Mouse (Mus musculus) B cell, adult 2 months (primary cell): ENCODE results near the gene Fscn1.
A peak's percentile ranks its signal among the peaks of the same experiment; 100 is the strongest.

Experiments used
- DNase-seq, 2 experiments: peaks; one replicate each; pipeline ENCODE4 v3.0.0; 2022

Gene Fscn1

GRCm38 (mm10) chr5:142959576-142960556, at the start of gene Fscn1:
Gene Fscn1, plus strand, starts transcription at chr5:142960343.
- DNase-seq, result peak; percentile 63 to 65

DNA sequence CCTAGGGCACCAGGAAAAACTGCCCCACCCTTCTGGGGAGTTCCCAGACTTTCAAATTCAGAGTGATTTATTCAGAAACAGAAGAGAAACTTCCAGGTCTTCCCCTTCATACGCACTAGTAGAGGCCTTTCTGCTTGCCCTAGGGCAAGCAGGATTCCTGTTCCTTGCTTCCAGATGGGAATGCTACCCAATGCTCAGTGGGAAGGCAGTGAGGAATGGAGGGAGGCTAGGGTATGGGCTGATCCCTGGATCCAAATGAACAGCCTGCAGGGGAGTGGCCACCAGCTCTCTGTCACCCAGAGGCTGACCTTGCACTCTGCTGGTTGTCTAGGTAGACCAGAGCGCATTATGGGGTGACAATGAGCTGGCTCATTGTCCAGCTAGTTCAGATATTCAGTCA, 48.5 kb upstream of the Fscn1 start:
- DNase-seq, result no peak

DNA sequence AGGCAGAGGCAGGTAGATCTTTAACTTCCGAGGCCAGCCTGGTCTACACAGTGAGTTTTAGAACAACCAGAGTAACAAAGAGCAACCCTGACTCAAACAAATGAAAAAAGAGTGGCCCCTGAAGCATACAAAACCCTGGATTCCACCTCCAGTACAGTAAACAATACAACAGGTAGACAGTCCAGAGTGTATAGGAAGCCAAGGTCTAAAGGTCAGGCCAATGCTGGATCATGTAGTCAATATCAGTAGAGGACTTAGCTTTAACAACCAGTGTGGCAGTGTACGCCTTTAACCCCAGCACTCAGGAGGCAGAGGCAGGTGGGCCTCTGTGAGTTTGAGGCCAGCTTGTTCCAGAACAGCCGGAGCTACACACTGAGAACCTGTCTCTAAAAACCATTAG, 47.8 kb upstream of the Fscn1 start:
- DNase-seq, result no peak

GRCm38 (mm10) chr5:142912739-142913138, 47.4 kb upstream of the Fscn1 start:
- no peak for DNase-seq

GRCm38 (mm10) chr5:142915231-142915630, 44.9 kb upstream of the Fscn1 start:
- DNase-seq, result no peak

DNA sequence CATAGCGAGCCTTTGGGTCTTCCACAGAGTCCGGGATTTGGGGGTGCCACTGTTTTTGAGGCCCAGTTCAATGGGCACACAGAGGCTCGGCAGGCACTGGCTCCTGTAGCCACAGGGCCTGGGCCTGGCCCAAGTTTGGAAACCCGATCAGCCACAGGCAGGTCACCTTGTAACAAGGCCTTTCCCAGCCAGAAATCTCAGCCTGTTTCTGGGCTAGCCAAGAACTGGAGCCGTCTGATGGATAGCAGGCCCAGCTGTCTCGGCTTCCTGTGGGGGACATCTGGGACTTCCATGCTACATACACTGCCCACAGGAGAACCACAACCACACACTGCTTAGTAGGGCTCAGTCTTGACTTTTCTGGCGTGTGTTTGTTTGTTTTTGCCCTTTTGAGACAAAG, 43.5 kb upstream of the Fscn1 start:
- no peak for DNase-seq

DNA sequence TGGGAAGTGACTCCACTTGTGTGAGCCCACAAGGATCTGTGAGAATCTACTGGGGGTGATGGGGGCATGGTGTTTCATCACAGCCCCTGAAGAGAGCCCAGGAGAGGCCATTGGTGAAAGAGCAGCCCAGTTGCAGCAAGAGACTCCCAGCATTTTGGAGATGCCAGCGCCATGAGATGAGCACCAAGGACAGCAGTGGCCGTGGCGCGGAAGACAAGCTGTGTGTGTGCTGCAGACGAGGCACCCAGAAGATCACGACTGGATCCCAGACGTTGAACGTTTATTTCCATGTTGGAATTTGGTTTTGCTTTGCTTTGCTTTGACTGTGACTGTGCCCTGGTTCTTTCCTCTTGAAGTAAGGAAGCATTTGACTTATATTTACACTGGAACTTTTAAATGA, 42.7 kb upstream of the Fscn1 start:
- DNase-seq, result no peak

- DNase-seq, result peak; percentile 82 to 87
These were observed 39.7 kb upstream of the Fscn1 start for GRCm38 (mm10) chr5:142920311-142921073.

DNA sequence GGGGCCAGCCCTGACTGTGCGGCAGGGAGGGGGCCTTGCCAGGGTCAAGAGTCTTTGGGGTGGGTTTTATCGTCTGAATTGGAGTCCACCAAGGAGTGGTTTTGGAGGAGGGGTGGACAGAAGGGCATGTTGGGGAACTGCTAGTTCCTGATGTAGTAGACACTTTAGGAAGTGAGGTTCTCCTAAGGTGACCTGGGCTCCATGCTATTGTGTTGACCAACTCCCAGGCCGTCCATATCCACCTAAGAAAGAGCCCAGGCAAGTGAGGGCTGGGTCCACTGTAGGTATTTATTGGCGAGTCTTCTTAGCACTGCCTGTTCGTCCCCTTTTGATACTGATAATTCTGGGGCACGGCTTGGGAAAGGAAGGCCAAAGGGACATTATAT, 39.1 kb upstream of the Fscn1 start:
- no peak for DNase-seq

DNA sequence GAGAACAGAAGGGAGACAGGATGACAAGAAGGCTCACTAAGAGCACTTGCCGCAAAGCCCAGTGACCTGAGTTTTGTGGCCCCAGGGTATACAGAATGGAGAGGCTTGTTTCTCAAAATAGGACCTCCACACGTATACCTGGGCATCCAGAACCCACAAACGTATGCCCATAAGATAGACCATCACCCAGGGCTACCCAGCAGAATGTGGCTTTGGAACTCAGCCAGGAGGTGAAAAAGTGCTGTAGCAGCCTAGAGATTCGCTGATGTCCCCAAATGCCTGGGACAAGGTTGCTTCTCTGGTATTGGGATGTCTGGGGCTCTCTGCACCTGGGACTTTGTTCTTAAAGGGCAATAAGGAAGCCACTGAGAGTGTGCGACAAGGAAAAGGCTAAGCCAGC, 37.9 kb upstream of the Fscn1 start:
- no peak for DNase-seq

GRCm38 (mm10) chr5:142923781-142924180, 36.4 kb upstream of the Fscn1 start:
- no peak for DNase-seq

DNA sequence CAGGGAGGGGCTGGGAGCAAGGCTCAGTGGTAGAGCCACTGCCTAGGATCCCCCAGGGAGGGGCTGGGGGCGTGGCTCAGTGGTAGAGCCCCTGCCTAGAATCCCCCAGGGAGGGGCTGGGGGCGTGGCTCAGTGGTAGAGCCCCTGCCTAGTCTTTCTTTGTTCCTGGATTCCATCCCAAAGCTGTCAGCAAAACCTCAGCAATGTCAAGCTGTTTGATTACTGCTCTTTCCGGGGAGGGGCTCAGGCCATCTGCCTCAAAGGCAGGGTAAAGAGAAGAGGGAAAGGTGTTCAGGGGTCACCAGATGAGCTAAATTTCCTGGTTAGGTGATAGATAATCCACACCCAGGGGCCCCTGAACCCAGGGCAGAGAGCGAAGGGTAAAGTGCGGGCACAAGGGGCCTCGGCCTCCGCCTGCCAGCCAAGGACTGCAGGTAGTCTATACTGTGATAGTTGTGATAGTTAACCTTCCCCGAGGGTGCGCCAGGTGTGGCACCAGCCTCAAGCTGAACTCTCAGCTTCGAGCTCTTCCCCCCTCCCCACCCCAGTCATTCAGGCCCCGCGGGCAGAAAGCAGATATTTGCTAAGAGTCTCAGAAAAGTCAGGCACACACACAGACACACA, 35.7 kb upstream of the Fscn1 start:
- DNase-seq, result no peak

- DNase-seq, result peak in 1 of 2 experiments; percentile 26
These were observed 33.8 kb upstream of the Fscn1 start for GRCm38 (mm10) chr5:142926204-142926939.

GRCm38 (mm10) chr5:142926940-142927228, 33.3 kb upstream of the Fscn1 start:
- no peak for DNase-seq

- no peak for DNase-seq
These were observed 32.7 kb upstream of the Fscn1 start for GRCm38 (mm10) chr5:142927341-142927930.

DNA sequence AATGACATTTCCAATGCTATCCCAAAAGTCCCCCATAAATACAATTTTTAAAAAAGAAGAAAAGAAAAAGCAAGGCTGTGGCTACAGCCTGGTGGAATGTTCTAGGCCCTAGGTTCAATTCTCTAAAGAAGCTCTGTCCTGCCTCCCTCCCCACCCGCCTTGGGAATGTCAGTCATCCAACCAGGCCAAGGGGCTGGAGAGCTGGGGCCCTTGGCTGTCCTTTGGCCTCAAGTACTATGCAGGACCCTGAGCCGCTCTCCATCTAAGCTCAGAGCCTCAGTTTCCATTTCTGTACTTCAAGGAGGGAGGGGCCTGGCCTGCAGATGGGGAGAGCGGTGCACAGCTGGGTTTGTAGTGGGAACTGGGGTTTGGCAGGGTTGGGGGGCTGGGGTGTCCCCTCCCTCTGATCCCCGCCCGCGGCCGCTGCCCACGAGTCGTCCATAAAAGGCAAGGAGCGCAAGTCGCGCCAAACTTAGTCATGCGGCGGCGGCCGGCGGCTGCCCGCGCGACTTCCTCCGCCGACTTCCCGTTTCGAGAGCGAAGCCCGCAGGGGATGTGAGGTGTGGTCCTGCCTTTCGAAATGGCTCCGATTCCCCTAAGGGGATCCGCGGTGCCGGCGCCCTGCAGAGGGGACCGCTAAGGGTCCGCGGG, 31.3 kb upstream of the Fscn1 start:
- peak; percentile 88 to 89 for DNase-seq

DNA sequence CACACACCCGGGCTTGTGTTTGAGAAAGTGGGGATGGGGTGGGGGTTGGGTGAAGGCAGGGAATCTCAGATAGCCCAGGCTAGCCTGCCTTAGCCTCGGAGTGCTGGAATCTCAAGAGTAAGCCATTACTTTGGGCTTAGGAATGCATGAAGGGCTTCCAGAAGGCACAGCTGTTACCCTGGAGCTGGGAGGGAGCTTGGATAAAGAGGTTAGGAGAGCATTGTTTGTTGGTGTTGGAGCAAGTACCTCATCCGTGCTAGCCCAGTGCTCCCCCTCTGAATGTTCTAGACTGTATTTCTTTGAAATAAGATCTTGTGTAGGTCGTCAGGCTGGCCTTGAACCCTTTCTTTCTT, 30.8 kb upstream of the Fscn1 start:
- no peak for DNase-seq

- no peak for DNase-seq
These were observed 28.9 kb upstream of the Fscn1 start for GRCm38 (mm10) chr5:142931241-142931745.

GRCm38 (mm10) chr5:142932084-142932685, 28.0 kb upstream of the Fscn1 start:
- DNase-seq, result peak; percentile 83 to 84

- DNase-seq, result no peak
These were observed 27.4 kb upstream of the Fscn1 start for GRCm38 (mm10) chr5:142932731-142933130.

DNA sequence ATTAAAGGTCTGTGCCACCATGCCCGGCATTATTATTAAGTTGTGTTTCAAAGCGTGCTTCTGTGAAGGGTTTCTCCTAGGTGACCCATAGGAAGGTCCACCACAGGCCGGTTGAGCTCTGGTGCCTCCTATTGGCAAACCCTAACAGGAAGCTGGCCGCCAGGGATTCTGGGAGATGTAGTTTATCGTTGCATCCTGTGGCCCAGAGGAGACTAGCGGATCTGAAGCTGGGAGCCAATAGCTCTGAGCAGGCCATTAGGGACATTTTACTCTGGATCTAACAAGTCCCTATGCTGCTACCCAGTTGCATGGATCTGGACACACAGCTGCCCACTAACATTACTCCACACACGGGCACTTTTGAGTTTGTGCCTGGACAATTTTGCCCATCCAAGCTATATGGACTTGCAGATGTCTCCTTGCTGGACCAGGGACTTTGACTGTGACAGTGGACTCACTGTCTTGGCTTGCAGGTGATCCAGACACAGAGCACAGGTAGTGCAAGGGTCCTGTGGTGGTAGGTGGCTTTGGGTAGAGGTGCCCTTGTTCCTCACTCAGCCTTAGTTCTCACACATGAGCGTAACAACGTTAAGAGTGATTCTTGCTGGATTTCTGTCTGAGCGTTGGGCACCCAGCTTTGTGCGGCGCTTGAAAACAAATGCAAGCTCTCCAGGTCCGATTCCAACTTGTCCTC, 24.4 kb upstream of the Fscn1 start:
- DNase-seq, result peak; percentile 69 to 71
